Mouse (Mus musculus): Measurements from ENCODE around the gene Ncf2.

Gene Ncf2

DNA sequence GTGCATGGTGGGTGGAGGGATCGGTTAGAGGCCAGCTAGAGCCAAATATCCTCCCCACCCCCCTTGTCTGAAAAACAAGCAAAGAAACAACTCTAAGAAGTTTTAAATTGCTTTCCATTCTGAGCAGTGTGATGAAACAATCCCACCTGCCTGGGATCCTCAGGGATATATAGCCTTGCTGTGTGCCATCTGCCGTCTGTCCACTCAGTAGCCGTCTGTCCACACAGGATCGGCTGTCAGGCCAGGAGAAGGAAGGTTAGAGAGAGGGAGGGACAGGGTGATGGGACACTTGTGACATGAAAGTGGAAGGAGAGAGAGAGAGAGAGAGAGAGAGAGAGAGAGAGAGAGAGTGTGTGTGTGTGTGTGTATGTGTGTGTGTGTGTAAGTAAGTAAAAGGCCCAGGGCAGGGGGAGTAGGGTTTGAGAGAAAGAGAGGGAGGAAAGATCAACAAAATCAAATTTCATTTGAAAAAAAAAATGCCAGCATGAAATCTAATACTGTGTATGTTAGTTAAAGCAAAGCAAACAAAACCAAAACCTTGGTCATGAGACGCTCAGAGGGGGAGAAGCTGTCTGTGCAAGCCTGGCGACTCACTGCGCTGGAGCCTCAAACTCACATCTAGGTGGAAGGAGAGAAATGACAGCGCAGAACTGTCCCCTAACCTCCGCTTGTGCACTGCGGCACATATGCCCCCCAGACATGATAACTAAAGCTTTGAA, 28.8 kb downstream of the Ncf2 start:
- ATAC-seq (ENCODE audit: insufficient number of reproducible peaks, low FRiP score, low TSS enrichment): no peak

DNA sequence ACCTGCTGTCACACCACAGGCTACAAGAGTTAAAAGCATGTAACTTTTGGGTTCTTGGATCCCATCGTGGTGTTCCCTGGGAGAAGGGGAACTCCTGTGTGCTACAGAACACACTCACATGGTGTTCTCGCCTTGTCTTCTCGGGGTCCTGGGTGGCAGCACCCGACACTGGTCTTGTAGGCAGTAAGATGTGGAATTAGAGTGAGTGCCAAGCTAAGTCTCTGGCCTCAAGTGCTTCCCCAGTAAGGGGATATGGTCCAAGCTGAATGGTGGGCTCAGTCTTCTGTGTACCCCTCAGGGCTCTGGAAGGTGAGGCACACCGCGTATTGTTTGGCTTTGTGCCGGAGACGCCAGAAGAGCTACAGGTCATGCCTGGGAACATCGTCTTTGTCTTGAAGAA, 30.1 kb downstream of the Ncf2 start:
- ATAC-seq (ENCODE audit: insufficient number of reproducible peaks, low FRiP score, low TSS enrichment): no peak

DNA sequence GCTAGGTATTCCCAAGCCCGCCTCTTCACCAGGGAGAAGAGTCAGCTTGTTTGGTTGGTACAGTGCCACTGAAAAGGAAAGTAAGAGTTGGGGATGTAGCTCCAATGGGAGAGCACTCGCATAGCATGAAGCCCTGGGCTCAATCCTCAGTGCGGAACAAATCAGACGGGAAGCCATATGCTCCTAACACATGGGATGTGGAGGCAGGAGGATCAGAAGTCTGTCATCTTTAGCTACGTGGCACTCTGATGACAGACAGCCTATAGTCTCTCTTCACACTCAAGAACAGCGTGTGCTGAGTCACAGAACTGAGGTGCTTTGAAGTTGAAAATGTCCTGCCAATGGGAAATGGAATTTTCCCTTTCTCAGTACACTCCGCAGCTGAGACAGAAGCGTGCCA, 31.0 kb downstream of the Ncf2 start:
- no peak for ATAC-seq (ENCODE audit: insufficient number of reproducible peaks, low FRiP score, low TSS enrichment)

- no peak for ATAC-seq (ENCODE audit: insufficient number of reproducible peaks, low FRiP score, low TSS enrichment)
These were observed 31.6 kb downstream of the Ncf2 start for GRCm38 (mm10) chr1:152831619-152832018.

- no peak for ATAC-seq (ENCODE audit: insufficient number of reproducible peaks, low FRiP score, low TSS enrichment)
These were observed 32.3 kb downstream of the Ncf2 start for GRCm38 (mm10) chr1:152832316-152832715.

- ATAC-seq (ENCODE audit: insufficient number of reproducible peaks, low FRiP score, low TSS enrichment): no peak
These were observed 35.1 kb downstream of the Ncf2 start for GRCm38 (mm10) chr1:152835061-152835460.

DNA sequence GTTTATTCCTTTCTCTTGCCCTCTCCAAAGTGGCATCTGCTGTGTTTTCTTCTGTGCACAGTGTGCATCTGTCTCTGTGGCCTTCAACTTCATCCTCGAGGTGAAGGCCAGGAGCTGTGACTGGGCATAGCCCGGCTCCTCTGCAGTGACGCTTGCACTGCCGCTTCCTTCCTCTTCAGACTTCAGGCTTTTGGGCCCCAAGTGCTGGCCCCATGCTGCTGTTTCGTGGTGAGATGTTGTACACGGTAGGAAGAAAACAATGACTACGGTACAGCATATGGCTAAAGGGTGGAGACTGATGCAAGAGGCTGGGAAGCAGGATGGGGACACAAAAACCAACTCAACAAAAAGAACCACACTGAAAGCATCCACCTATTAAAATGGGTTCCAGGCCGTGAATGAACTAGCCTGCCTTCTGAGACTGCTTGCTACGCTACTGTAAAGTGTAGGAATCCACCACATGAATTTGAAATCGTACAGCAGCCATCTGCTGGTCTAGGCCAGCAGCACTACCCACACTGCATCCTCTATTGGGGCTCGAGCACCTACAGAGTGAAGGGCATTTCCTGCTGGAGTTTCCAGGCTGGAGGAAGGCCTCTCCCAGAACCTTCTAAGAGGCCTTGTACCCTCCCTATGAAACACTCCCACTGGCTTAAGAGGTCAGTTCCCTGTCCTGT, 38.2 kb downstream of the Ncf2 start:
- no peak for ATAC-seq (ENCODE audit: insufficient number of reproducible peaks, low FRiP score, low TSS enrichment)

DNA sequence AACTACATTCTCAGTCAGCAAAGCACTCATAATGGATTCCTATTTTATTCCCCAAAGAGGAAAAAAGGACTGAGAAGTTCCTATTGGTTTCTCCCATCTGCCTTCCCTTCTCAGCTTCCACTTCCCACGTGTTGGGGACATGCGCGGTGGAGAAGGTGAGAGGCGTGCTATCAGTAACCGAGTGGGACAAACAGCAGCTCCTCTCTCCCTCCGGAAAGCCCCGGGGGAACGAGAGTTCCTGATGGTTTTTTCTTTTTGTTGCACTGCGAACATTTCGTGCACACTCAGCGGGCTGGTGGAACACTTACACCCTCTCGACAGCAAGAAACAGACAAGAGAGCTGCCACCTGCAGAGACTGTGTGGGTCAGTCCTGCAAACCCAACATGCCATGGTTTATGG, 38.8 kb downstream of the Ncf2 start:
- ATAC-seq (ENCODE audit: insufficient number of reproducible peaks, low FRiP score, low TSS enrichment): no peak

DNA sequence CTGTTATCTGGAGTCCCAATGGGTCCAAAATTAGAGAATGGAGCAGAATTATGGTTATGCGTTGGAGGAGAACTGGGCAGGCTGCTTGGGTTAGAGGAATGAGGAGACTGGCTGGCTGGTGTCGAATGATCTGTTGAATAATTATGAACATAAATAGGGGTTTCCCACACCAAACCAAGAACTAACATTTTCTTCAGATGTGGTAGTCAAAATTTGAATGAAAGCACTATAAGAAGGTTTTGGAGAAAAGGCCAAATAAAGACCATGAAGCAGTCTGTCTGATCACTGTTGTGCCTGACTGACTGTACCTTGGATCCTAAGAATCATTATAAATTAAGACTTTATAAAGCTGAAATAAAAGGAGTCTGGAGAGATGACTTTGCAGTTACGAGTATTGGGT, 40.3 kb downstream of the Ncf2 start:
- no peak for ATAC-seq (ENCODE audit: insufficient number of reproducible peaks, low FRiP score, low TSS enrichment)

DNA sequence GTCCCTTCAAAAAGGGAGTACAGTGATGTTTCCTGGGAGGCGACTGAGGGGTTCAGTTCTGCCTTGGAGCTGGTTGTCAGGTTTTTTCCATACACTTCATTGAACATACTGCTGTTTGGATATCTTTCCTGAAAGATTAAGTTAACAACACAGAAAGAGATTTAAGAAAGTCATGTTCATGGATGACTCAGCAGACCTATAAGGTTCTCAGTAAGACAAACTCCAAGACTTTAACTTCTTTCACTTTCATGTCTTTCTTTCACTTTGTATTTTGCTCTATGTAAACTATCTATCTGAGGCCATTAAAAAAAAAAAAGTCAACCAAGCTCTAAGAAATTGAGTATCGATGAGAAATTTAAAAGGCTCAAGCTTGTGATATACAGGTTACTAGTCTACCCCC, 41.1 kb downstream of the Ncf2 start:
- no peak for ATAC-seq (ENCODE audit: insufficient number of reproducible peaks, low FRiP score, low TSS enrichment)

DNA sequence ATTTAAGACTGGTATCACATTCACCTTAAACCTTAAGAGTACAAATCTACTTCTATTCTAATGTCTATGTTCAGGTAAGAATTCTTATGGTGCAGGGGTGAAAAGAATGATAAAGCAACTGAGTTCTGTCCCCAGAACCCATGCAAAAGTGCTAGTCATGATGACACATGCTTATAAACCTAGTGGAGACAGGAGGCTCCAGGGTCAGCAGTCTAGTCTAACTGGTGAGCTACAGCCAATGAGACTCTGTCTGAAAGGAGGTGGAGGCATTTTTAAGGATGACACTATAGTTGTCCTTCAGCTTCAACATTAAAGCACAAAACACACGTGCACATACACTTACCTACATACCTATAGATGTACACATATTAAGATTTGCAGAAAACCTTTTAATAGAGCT, 44.6 kb downstream of the Ncf2 start:
- ATAC-seq (ENCODE audit: insufficient number of reproducible peaks, low FRiP score, low TSS enrichment): no peak

- ATAC-seq (ENCODE audit: insufficient number of reproducible peaks, low FRiP score, low TSS enrichment): no peak
These were observed 45.3 kb downstream of the Ncf2 start for GRCm38 (mm10) chr1:152845211-152845730.

- no peak for ATAC-seq (ENCODE audit: insufficient number of reproducible peaks, low FRiP score, low TSS enrichment)
These were observed 46.9 kb downstream of the Ncf2 start for GRCm38 (mm10) chr1:152846856-152847255.

GRCm38 (mm10) chr1:152869901-152870300, 69.9 kb downstream of the Ncf2 start:
- ATAC-seq (ENCODE audit: insufficient number of reproducible peaks, low FRiP score, low TSS enrichment): no peak

- ATAC-seq (ENCODE audit: insufficient number of reproducible peaks, low FRiP score, low TSS enrichment): no peak
These were observed 71.0 kb downstream of the Ncf2 start for GRCm38 (mm10) chr1:152871031-152871430.

Data from cerebellum, adult (tissue).